Mouse (Mus musculus) brain, embryonic 14.5 days (tissue): ENCODE measurements around the gene Chd8.

Source experiments
- CTCF ChIP-seq: fragments of 200-500 bp; IDR thresholded peaks from 2 replicates; pipeline ENCODE4 v1.5.1; 2012; ENCODE audit warnings: inconsistent platforms, mild to moderate bottlenecking, moderate library complexity, borderline replicate concordance; ENCODE audit not compliant: insufficient read depth, insufficient read length; ENCODE audit errors: extremely low read depth
- POLR2A ChIP-seq: fragments of 200-500 bp; IDR thresholded peaks from 2 replicates; pipeline ENCODE4 v1.6.1; 2012; ENCODE audit warnings: mild to moderate bottlenecking, inconsistent platforms, borderline replicate concordance; ENCODE audit not compliant: poor library complexity, insufficient read depth, insufficient read length, severe bottlenecking; ENCODE audit errors: extremely low read depth

- TF ChIP-seq CTCF, result no peak
- no peak for TF ChIP-seq POLR2A
These were observed 48.5 kb upstream of the Chd8 start for GRCm38 (mm10) chr14:52306100-52306499.
